ENCODE assay signal across 9 mouse cellular contexts in genomic region chr17:87050469-87051175, GRCm38 (mm10). TPM values are rescaled to one million over a fixed set of nuclear protein-coding genes. Genes with fewer than 3 reads are reported as not detected.
DNase-seq lines count a peak whose midpoint lies in the region; ATAC-seq and TF ChIP-seq lines count a peak whose summit lies in the region.
"Had no signal": no experiment of that assay in that cellular context is flagged by ENCODE, and none has a peak within 500 bp of the region (broad histone marks: within the 10 kb centered on the region; RNA-seq: fewer than 3 reads in every experiment).

No protein-coding gene starts in this region.

- H3K27me3 ChIP-seq in neural tube, embryonic 15.5 days (replicated peaks): no peaks in the 10 kb centered on the region
- H3K27me3 ChIP-seq in stomach, postnatal 0 days (ENCODE audit: control insufficient read depth, insufficient read depth, low read length): no peaks in the 10 kb centered on the region
- H3K27me3 ChIP-seq in liver, embryonic 12.5 days (replicated peaks): no peaks in the 10 kb centered on the region; the same call in 1 of the 2 replicates

- no peak overlapping the region for H3K4me2 ChIP-seq in neural tube, embryonic 15.5 days
- H3K4me2 ChIP-seq in stomach, postnatal 0 days (replicated peaks; ENCODE audit: low read depth): no peak overlapping the region
- no peak overlapping the region for H3K4me2 ChIP-seq in liver, embryonic 12.5 days

- no peak overlapping the region for H3K4me3 ChIP-seq in gastrocnemius, adult 2 months
- no peak overlapping the region for H3K4me3 ChIP-seq in neural tube, embryonic 15.5 days (replicated peaks)
- H3K4me3 ChIP-seq in stomach, postnatal 0 days (ENCODE audit: low read depth, low read length): no peak overlapping the region
- H3K4me3 ChIP-seq in liver, embryonic 12.5 days: no peak overlapping the region
- H3K4me3 ChIP-seq: myocyte had no signal

- DNase-seq in gastrocnemius, adult 2 months: peak; percentile 48
- no peak for DNase-seq in gastrocnemius, adult 18-20 months (ENCODE audit: low spot score)
- peak; percentile 20 for DNase-seq in MN1 (ENCODE audit: low spot score)
- DNase-seq in fibroblast of lung, adult 2 months (ENCODE audit: low read depth): peak; percentile 63
- DNase-seq in kidney, postnatal 25 days: peak; percentile 70 to 89
- DNase-seq in stomach, postnatal 0 days (ENCODE audit: low spot score): no peak

- no peak overlapping the region for H3K9ac ChIP-seq in neural tube, embryonic 15.5 days (replicated peaks)
- H3K9ac ChIP-seq in stomach, postnatal 0 days (ENCODE audit: low read length): no peak overlapping the region
- no peak overlapping the region for H3K9ac ChIP-seq in liver, embryonic 12.5 days

- peaks cover 20% of the 10 kb centered on the region for H3K4me1 ChIP-seq in neural tube, embryonic 15.5 days
- no peaks in the 10 kb centered on the region for H3K4me1 ChIP-seq in stomach, postnatal 0 days (replicated peaks; ENCODE audit: control insufficient read depth, insufficient read depth)
- no peaks in the 10 kb centered on the region for H3K4me1 ChIP-seq in liver, embryonic 12.5 days

- H3K36me3 ChIP-seq in neural tube, embryonic 15.5 days: no peaks in the 10 kb centered on the region
- H3K36me3 ChIP-seq in stomach, postnatal 0 days (ENCODE audit: control insufficient read depth, insufficient read depth, low read length): no peaks in the 10 kb centered on the region
- no peaks in the 10 kb centered on the region for H3K36me3 ChIP-seq in liver, embryonic 12.5 days

- no peak for TF ChIP-seq EP300 in stomach, postnatal 0 days (optimal IDR thresholded peaks at IDR 0.05)

- ATAC-seq in neural tube, embryonic 15.5 days (ENCODE audit: low FRiP score): peak; percentile 48; the same call in 1 of the 2 replicates
- ATAC-seq in stomach, postnatal 0 days (ENCODE audit: low FRiP score, low TSS enrichment): no peak
- no peak for ATAC-seq in liver, embryonic 12.5 days

- H3K27ac ChIP-seq in gastrocnemius, adult 2 months: no peak overlapping the region
- H3K27ac ChIP-seq in neural tube, embryonic 15.5 days (replicated peaks): no peak overlapping the region
- H3K27ac ChIP-seq in stomach, postnatal 0 days (replicated peaks): no peak overlapping the region
- H3K27ac ChIP-seq in liver, embryonic 12.5 days: no peak overlapping the region

- intact Hi-C loops in gastrocnemius, adult 2 months (cut with DNase I): no loop called here

- WGBS in neural tube, embryonic 15.5 days: 39% methylated on average over 9 of the region's 9 CpGs
- 51% methylated on average over 9 of the region's 9 CpGs for WGBS in stomach, postnatal 0 days
- 62% methylated on average over 9 of the region's 9 CpGs for WGBS in liver, embryonic 12.5 days (ENCODE audit: insufficient replicate concordance)

- H3K9me3 ChIP-seq in neural tube, embryonic 15.5 days (replicated peaks): no peaks in the 10 kb centered on the region
- no peaks in the 10 kb centered on the region for H3K9me3 ChIP-seq in stomach, postnatal 0 days (ENCODE audit: control insufficient read depth, low read length)
- H3K9me3 ChIP-seq in liver, embryonic 12.5 days (replicated peaks): no peaks in the 10 kb centered on the region

- TF ChIP-seq CTCF in gastrocnemius, adult 2 months (IDR thresholded peaks at IDR 0.05): no peak
- TF ChIP-seq CTCF in stomach, postnatal 0 days (IDR thresholded peaks at IDR 0.05; ENCODE audit: low read depth): no peak

RNA-seq across cellular contexts. Expression of gene Cript, which starts 25.3 kb away (rescaled TPM):
- 10 to 100 TPM; 46.1 to 51.7 TPM for total RNA-seq in gastrocnemius, adult 2 months (2021)
- 10 to 100 TPM; 46.6 to 47.1 TPM for total RNA-seq in gastrocnemius, adult 18-20 months (2021)
- polyA plus RNA-seq in neural tube, embryonic 15.5 days (2015; fragmentation: Nextera tagmentation; extraction: Ambion mirVana): 188 and 202 TPM in 2 replicates
- 138 and 140 TPM in 2 replicates for polyA plus RNA-seq in stomach, postnatal 0 days (2015; fragmentation: Nextera tagmentation; extraction: Ambion mirVana)
- polyA plus RNA-seq in liver, embryonic 12.5 days (2016; fragmentation: Nextera tagmentation; extraction: Ambion mirVana): 76.9 and 84.3 TPM in 2 replicates

RNA-seq across cellular contexts. Expression of gene Pigf, which starts 25.4 kb away (rescaled TPM):
- 1 to 10 TPM; 2.2 to 2.7 TPM for total RNA-seq in gastrocnemius, adult 2 months (2021)
- total RNA-seq in gastrocnemius, adult 18-20 months (2021): 1 to 10 TPM; 1.6 to 2.7 TPM
- polyA plus RNA-seq in neural tube, embryonic 15.5 days (2015; fragmentation: Nextera tagmentation; extraction: Ambion mirVana): 33.4 and 35.2 TPM in 2 replicates
- polyA plus RNA-seq in stomach, postnatal 0 days (2015; fragmentation: Nextera tagmentation; extraction: Ambion mirVana): 49.4 and 50.2 TPM in 2 replicates
- 18.6 and 19.8 TPM in 2 replicates for polyA plus RNA-seq in liver, embryonic 12.5 days (2016; fragmentation: Nextera tagmentation; extraction: Ambion mirVana)

RNA-seq across cellular contexts. Expression of gene Socs5, which starts 56.9 kb away (rescaled TPM):
- 10 to 100 TPM; 12.9 to 20.5 TPM for total RNA-seq in gastrocnemius, adult 2 months (2021)
- 10 to 100 TPM; 12.6 to 16.5 TPM for total RNA-seq in gastrocnemius, adult 18-20 months (2021)
- 15.6 and 17.7 TPM in 2 replicates for polyA plus RNA-seq in neural tube, embryonic 15.5 days (2015; fragmentation: Nextera tagmentation; extraction: Ambion mirVana)
- polyA plus RNA-seq in stomach, postnatal 0 days (2015; fragmentation: Nextera tagmentation; extraction: Ambion mirVana): 4.8 and 4.9 TPM in 2 replicates
- 4.8 and 6.0 TPM in 2 replicates for polyA plus RNA-seq in liver, embryonic 12.5 days (2016; fragmentation: Nextera tagmentation; extraction: Ambion mirVana)

Comparison
In these comparisons a context has a peak if more than half of its experiments do, and no peak if none do; other contexts are left out.
1. DNase-seq: peak in gastrocnemius, adult 2 months (single experiment), MN1 (single experiment), fibroblast of lung, adult 2 months (single experiment) and kidney, postnatal 25 days (2 of 2); none in gastrocnemius, adult 18-20 months (single experiment) and stomach, postnatal 0 days (single experiment).